Mouse (Mus musculus) frontal cortex, adult (tissue): ENCODE measurements around the gene Dnaic1.
"Not testable (repeated sequence)": the region's sequence is repeated elsewhere in the genome, so short reads cannot be mapped to it uniquely, and the experiment has no call there.

Source experiments
- ATAC-seq: cut with Nextera tagmentation; 2 replicates; pipeline ENCODE4 v1.9.2; 2017; ENCODE audit warnings: mild to moderate bottlenecking, moderate library complexity, mixed read lengths; ENCODE audit not compliant: low TSS enrichment

Gene Dnaic1

GRCm38 (mm10) chr4:41663614-41664013, 94.0 kb downstream of the Dnaic1 start:
- ATAC-seq, result no peak

GRCm38 (mm10) chr4:41664533-41664932, 95.0 kb downstream of the Dnaic1 start:
- ATAC-seq, result no peak

GRCm38 (mm10) chr4:41665009-41665675, 95.6 kb downstream of the Dnaic1 start:
- 0 out of 2 replicates have a peak, but pooled peaks have one; percentile 21 for ATAC-seq

GRCm38 (mm10) chr4:41666646-41667045, 97.1 kb downstream of the Dnaic1 start:
- no peak for ATAC-seq

GRCm38 (mm10) chr4:41670836-41671235, 101.3 kb downstream of the Dnaic1 start:
- no peak for ATAC-seq

GRCm38 (mm10) chr4:41671500-41671899, 101.9 kb downstream of the Dnaic1 start:
- no peak for ATAC-seq

- no peak for ATAC-seq
Observed at GRCm38 (mm10) chr4:41671963-41672480, 102.4 kb downstream of the Dnaic1 start.

- no peak for ATAC-seq
Observed at GRCm38 (mm10) chr4:41672522-41672963, 103.0 kb downstream of the Dnaic1 start.

- ATAC-seq, result peak; percentile 17; the same call in 1 of the 2 replicates
Observed at GRCm38 (mm10) chr4:41673186-41673585, 103.6 kb downstream of the Dnaic1 start.

- ATAC-seq, result peak; percentile 14; the same call in 1 of the 2 replicates
Observed at GRCm38 (mm10) chr4:41676248-41677005, 106.9 kb downstream of the Dnaic1 start.

GRCm38 (mm10) chr4:41677006-41677629, 107.5 kb downstream of the Dnaic1 start:
- ATAC-seq, result no peak

GRCm38 (mm10) chr4:41678863-41679262, 109.3 kb downstream of the Dnaic1 start:
- no peak for ATAC-seq

- ATAC-seq, result no peak
Observed at GRCm38 (mm10) chr4:41679291-41679690, 109.7 kb downstream of the Dnaic1 start.

- ATAC-seq, result peak; percentile 48
Observed at GRCm38 (mm10) chr4:41681176-41681575, 111.6 kb downstream of the Dnaic1 start.

- no peak for ATAC-seq
Observed at GRCm38 (mm10) chr4:41681947-41682346, 112.4 kb downstream of the Dnaic1 start.

- ATAC-seq, result no peak
Observed at GRCm38 (mm10) chr4:41682789-41683188, 113.2 kb downstream of the Dnaic1 start.

GRCm38 (mm10) chr4:41683303-41683702, 113.7 kb downstream of the Dnaic1 start:
- ATAC-seq, result not testable (repeated sequence)

- not testable (repeated sequence) for ATAC-seq
Observed at GRCm38 (mm10) chr4:41684131-41684930, 114.8 kb downstream of the Dnaic1 start.

GRCm38 (mm10) chr4:41684931-41685453, 115.4 kb downstream of the Dnaic1 start:
- ATAC-seq, result not testable (repeated sequence)

GRCm38 (mm10) chr4:41685882-41686492, 116.4 kb downstream of the Dnaic1 start:
- not testable (repeated sequence) for ATAC-seq
